19 mouse cellular contexts compared by ENCODE assay signal in the genomic region with DNA sequence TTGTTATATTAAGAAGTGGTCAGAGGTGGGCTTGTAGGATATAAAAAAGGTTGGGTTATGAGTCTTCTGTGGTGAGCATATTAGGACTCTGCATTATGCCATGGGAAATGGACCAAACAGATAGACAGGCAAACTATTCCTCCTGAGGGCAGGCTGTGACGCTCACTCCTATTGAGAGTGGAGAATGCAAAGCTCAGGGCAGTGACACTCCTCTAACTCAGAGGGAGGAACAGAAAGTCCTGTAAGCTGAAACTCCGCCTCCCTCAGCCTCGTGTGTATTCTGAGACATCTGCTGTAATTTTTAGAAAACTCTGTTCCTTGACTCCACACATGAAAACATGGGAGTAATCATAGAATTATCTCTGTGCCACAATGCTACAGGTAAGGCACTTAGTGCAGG.
DNase-seq lines count a peak whose midpoint lies in the region; ATAC-seq and TF ChIP-seq lines count a peak whose summit lies in the region.
"Had no signal": no experiment of that assay in that cellular context is flagged by ENCODE, and none has a peak within 500 bp of the region (broad histone marks: within the 10 kb centered on the region; RNA-seq: fewer than 3 reads in every experiment).

No protein-coding gene starts in this region.

- TF ChIP-seq CTCF in lung, embryonic 14.5 days (IDR thresholded peaks at IDR 0.05; ENCODE audit: low read depth), result no peak
- TF ChIP-seq CTCF in CH12.LX (conservative IDR thresholded peaks at IDR 0.05 in 1 of 2, IDR thresholded peaks at IDR 0.05 in 1 of 2; ENCODE audit: low read depth in 2 of 2, low read length in 2 of 2), result no peak

- peak; percentile 37 for DNase-seq in lung, embryonic 14.5 days
- DNase-seq in lung, postnatal 4 days, result no peak
- peak; percentile 20 for DNase-seq in CH12.LX (ENCODE audit: extremely low read depth)
- peak; percentile 26 for DNase-seq in lung, postnatal 25 days (ENCODE audit: low spot score)
- DNase-seq in left cerebral cortex, adult 18-20 months (ENCODE audit: low spot score in 2 of 2), result no peak
- DNase-seq in spleen, adult 12 weeks (ENCODE audit: low spot score), result no peak
- DNase-seq: adrenal gland, postnatal 10 days; cerebellum, adult 11-12 months; cerebellum, adult 9-10 months; cerebellum, postnatal 25 days; gastrocnemius, postnatal 14 days had no signal

- in situ Hi-C loops in CH12.LX (cut with MboI; ENCODE audit: low pct_ligation_motif_present, low pct_unique_long_range_greater_than_20kb, low sequenced_read_pairs), result no loop called here

- 35% methylated on average over 3 of the region's 3 CpGs for WGBS in lung, embryonic 14.5 days

- H3K4me3 ChIP-seq in lung, embryonic 14.5 days (ENCODE audit: low read depth, low read length), result no peak overlapping the region
- H3K4me3 ChIP-seq in CH12.LX (replicated peaks in 1 of 3; ENCODE audit: low read depth in 2 of 3, low read length in 2 of 3, poor library complexity in 1 of 3), result no peak overlapping the region
- H3K4me3 ChIP-seq: embryonic facial prominence, embryonic 13.5 days; forebrain, embryonic 12.5 days; heart, embryonic 15.5 days; hindbrain, embryonic 10.5 days had no signal

- no peak for TF ChIP-seq POLR2A in CH12.LX (IDR thresholded peaks at IDR 0.05; ENCODE audit: low read depth, low read length)

- H3K9ac ChIP-seq in lung, embryonic 14.5 days, result no peak overlapping the region
- H3K9ac ChIP-seq in CH12.LX (ENCODE audit: insufficient read depth, low read depth), result no peak overlapping the region
- H3K9ac ChIP-seq: embryonic facial prominence, embryonic 13.5 days; forebrain, embryonic 12.5 days; heart, embryonic 15.5 days; hindbrain, embryonic 14.5 days had no signal

- no peaks in the 10 kb centered on the region for H3K9me3 ChIP-seq in lung, embryonic 14.5 days (ENCODE audit: low read depth, low read length)
- H3K9me3 ChIP-seq in CH12.LX (replicated peaks; ENCODE audit: low read length), result no peaks in the 10 kb centered on the region
- H3K9me3 ChIP-seq: embryonic facial prominence, embryonic 13.5 days; forebrain, embryonic 12.5 days; G1E; heart, embryonic 15.5 days; hindbrain, embryonic 10.5 days had no signal

- no peak overlapping the region for H3K27ac ChIP-seq in lung, embryonic 14.5 days (ENCODE audit: low read depth)
- no peak overlapping the region for H3K27ac ChIP-seq in CH12.LX (ENCODE audit: insufficient read depth, low read depth)
- H3K27ac ChIP-seq: embryonic facial prominence, embryonic 13.5 days; forebrain, embryonic 12.5 days; heart, embryonic 15.5 days; hindbrain, embryonic 10.5 days; hindbrain, embryonic 14.5 days had no signal

- dilution Hi-C loops in CH12.LX (cut with MboI; ENCODE audit: extremely low pct_ligation_motif_present, extremely low pct_unique_long_range_greater_than_20kb, low sequenced_read_pairs), result no loop called here

- no peak for ATAC-seq in lung, embryonic 14.5 days (ENCODE audit: insufficient read depth)
- ATAC-seq: forebrain, embryonic 16.5 days had no signal

- no peaks in the 10 kb centered on the region for H3K79me2 ChIP-seq in CH12.LX (replicated peaks; ENCODE audit: control insufficient read depth, extremely low read depth, insufficient read depth, poor library complexity, severe bottlenecking)

- no peak for TF ChIP-seq EP300 in CH12.LX (IDR thresholded peaks at IDR 0.05; ENCODE audit: low read length)

- no peaks in the 10 kb centered on the region for H3K27me3 ChIP-seq in lung, embryonic 14.5 days (ENCODE audit: insufficient read depth, low read length)
- no peaks in the 10 kb centered on the region for H3K27me3 ChIP-seq in CH12.LX (replicated peaks)
- H3K27me3 ChIP-seq: forebrain, embryonic 12.5 days; heart, embryonic 15.5 days had no signal

- no peaks in the 10 kb centered on the region for H3K36me3 ChIP-seq in lung, embryonic 14.5 days (ENCODE audit: insufficient read depth)
- no peaks in the 10 kb centered on the region for H3K36me3 ChIP-seq in CH12.LX (replicated peaks in 1 of 2; ENCODE audit: control insufficient read depth in 1 of 2, insufficient read depth in 1 of 2, low read length in 1 of 2)
- H3K36me3 ChIP-seq: embryonic facial prominence, embryonic 13.5 days; forebrain, embryonic 12.5 days; G1E; heart, embryonic 15.5 days; hindbrain, embryonic 10.5 days had no signal

- no peak for TF ChIP-seq RAD21 in CH12.LX (IDR thresholded peaks at IDR 0.05; ENCODE audit: low read depth, low read length)

- peaks cover 12% of the 10 kb centered on the region for H3K4me1 ChIP-seq in lung, embryonic 14.5 days (ENCODE audit: insufficient read depth)
- H3K4me1 ChIP-seq in CH12.LX (ENCODE audit: control insufficient read depth in 1 of 2, insufficient read depth in 2 of 2), result peaks cover 3 to 13% of the 10 kb centered on the region in 2 experiments; a peak in 3 of 4 replicates
- H3K4me1 ChIP-seq: forebrain, embryonic 12.5 days had no signal

- H3K4me2 ChIP-seq in lung, embryonic 14.5 days, result no peak overlapping the region
- H3K4me2 ChIP-seq in CH12.LX (ENCODE audit: insufficient read depth, low read depth, poor library complexity, severe bottlenecking), result no peak overlapping the region
- H3K4me2 ChIP-seq: embryonic facial prominence, embryonic 13.5 days; forebrain, embryonic 12.5 days; heart, embryonic 11.5 days; heart, embryonic 15.5 days; hindbrain, embryonic 14.5 days had no signal

TF ChIP-seq in CH12.LX, 34 proteins besides CTCF, POLR2A, EP300 and RAD21:
- TF ChIP-seq MAFK (IDR thresholded peaks at IDR 0.05; ENCODE audit: insufficient replicate concordance, low read length) (no peak), ZC3H11A (IDR thresholded peaks at IDR 0.05; ENCODE audit: low read depth, low read length) (no peak), MEF2A (IDR thresholded peaks at IDR 0.05; ENCODE audit: borderline replicate concordance, low read depth, low read length) (no peak), KAT2A (IDR thresholded peaks at IDR 0.05; ENCODE audit: insufficient replicate concordance, low read length) (no peak), USF2 (conservative IDR thresholded peaks at IDR 0.05; ENCODE audit: low read depth, low read length) (no peak), HCFC1 (IDR thresholded peaks at IDR 0.05; ENCODE audit: low read depth, low read length) (no peak), ZNF384 (IDR thresholded peaks at IDR 0.05; ENCODE audit: low read depth, low read length) (no peak), MAX (IDR thresholded peaks at IDR 0.05; ENCODE audit: low read length) (no peak), ZMIZ1 (IDR thresholded peaks at IDR 0.05; ENCODE audit: low read depth, low read length) (no peak), USF1 (IDR thresholded peaks at IDR 0.05; ENCODE audit: low read depth, low read length) (no peak), PAX5 (IDR thresholded peaks at IDR 0.05; ENCODE audit: low read length) (no peak), JUN (IDR thresholded peaks at IDR 0.05; ENCODE audit: insufficient read depth, low read depth, low read length) (no peak), MYC (IDR thresholded peaks at IDR 0.05; ENCODE audit: low read depth, low read length) (no peak)
TF ChIP-seq in CH12.LX: peak in this region for 0.

Comparison
In these comparisons a context has a peak if more than half of its experiments do, and no peak if none do; other contexts are left out.
1. DNase-seq: peak in lung, embryonic 14.5 days (single experiment), CH12.LX (single experiment) and lung, postnatal 25 days (single experiment); none in lung, postnatal 4 days (0 of 2), left cerebral cortex, adult 18-20 months (0 of 2) and spleen, adult 12 weeks (single experiment).